Mouse (Mus musculus) lung, postnatal 36 days (tissue): ENCODE data around the gene Pzp.

Experiments used
- DNase-seq: peaks from one replicate; pipeline ENCODE4 v3.0.0; 2022; ENCODE audit warnings: mixed read lengths

Gene Pzp

DNA sequence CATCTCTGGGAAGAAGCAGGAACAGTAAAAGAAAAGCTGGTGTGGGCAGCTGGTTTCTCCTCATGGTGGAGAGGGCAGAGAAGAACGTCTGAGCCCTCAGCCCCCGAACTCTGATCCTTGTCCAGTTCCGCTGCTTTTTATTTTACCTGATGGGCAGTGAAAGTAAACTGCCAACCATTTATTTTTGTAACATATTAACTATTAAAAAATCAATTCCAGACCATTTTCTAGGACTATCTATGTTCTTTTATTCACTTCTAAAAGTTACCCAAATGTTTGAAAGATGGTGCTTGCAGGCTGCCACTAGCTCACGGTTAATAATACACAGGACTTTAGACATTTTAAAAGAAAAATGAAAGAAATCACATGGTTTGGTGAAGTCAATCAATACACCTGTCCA lies at the start of gene Pzp:
TSS of gene Pzp (minus strand) at position 120 of the 400 bp plus-strand sequence.
- DNase-seq, result no peak

DNA sequence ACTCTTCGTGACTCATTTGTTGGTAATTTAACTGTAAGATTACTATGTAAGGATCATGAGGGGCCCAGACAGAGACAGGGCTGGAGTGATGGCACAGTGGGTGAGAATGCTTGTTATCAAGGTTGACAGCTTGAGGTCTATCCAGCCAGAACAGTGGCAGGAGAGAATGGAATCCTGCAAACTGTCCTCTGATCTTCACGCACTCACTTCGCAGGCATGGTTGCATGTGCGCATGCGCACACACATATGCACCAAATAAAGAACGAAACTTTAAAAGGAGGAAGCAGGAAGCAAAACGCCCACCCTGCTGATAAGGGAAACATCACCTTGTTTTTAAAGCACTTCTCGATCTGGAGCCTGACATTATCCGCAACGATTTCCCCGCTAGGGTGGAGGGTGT lies 40.1 kb upstream of the Pzp start:
- DNase-seq, result no peak

DNA sequence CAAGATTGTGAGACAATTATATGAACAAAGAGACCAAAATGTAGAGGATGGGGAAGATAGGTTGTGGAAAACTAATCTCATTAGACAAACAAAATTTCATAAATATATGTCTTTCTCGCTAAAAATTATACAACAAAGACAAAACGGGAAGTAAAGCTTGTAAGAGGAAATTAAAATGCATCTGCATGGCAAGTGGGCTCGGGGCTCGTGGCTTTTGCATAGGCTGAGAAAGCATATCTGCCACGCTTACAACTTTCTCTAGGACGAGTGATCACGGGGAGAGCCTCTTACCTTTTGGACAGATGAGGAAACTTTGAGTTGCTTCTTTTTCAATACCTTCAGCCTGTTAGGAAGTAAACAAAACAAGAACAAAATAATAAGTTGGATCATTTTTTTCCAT lies 27.5 kb upstream of the Pzp start:
- DNase-seq, result no peak

DNA sequence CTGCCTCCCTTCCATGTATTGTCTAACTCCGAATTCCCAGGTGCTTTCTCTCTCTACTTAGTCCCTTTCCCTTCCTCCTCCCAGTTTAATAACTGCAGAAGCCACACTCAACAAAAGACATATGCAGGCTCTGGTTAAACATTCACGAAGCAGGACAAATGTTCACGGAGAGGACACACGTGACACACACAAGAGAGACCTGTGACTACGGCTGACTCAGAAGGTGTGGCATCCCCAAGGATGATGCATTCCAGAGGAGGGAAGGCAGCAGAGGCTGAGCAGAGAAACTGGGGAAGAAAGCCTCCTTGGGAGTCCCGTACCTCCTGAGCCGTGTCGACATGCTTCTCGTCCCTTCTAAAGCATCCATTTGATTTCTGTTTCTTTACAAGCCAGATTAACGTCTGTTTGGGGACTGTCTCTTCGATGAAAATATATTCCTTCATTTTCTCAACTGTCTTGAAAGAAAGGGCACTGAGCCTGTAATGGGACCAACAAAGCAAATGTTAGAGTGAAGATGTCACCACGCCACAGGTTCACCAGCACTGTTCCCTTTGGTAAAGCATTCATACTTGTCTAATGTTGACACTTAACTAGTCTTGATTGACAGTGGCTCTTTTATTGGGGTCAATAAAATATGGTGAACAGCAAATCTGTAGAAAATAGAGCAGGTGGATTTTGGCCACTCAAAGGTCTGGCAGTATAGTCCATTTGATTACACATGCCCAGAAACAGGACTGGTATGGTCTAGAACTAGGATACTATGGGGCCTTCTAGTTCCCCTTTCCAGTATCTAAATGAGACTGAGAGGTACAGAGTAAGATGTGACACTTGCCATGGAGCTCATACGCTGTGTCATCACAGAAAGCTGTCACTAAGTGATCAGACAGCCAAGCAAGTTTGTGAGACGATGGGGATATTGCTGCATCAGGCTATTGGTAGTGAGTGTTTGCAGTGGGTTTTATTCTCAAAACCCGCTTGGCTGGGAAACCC lies 23.2 kb upstream of the Pzp start:
- no peak for DNase-seq

DNA sequence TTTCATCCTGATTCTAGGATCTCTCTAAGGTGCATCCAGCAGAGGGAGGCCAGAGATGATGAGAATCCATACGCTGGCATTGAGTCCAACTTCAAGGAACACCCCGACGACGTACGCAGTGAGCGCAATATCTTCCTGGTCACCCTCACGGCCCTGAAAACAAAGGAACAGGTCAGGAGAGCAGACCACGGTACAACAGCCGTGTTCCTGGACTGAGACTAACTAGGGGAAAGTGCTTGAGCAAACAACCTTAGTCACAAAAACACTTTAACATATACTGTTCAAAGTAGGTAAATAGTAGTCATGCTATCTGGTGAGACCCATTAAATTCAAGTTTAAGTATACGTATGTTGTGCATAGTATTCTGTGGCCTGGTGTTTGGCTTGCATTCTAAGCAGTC lies 22.0 kb upstream of the Pzp start:
- DNase-seq, result no peak

DNA sequence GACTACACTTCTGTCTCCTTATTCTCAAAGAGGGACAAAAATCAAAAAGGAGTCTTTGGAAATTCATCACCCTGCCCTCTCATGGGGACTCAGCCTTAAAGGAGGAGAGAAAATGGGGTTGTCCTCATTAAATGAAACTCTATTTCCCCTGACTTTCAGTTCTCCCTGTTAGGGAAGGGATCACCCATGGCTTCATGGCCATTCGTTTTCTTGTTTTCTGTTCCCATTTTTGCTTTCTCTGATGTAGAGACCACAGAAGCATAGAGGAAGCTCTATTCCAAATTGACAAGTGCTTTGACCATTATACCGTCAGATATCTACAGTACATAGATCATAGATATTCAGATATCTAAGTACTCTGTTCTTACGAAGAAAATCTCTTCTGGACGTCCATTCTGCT lies 18.9 kb upstream of the Pzp start:
- no peak for DNase-seq

DNA sequence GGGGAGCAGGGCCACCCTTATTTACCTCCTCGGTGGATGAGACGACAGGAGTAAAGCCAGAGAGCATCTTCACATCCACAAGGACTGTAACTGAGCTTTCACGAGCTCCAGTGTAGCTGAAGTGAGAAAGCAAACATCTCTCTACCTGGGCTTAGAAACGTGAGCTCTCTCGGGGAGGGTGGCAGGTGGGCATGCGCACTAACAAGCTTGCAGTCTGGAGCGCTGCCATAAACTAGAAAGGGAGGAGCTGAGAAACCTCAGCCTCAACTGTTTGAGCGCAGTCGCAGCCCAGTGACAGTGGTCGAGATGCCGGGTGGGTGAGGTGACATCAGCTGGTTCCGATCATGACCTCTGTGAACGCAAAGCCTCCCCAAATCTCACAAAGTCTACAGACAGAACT lies 16.7 kb upstream of the Pzp start:
- peak; percentile 72 for DNase-seq

DNA sequence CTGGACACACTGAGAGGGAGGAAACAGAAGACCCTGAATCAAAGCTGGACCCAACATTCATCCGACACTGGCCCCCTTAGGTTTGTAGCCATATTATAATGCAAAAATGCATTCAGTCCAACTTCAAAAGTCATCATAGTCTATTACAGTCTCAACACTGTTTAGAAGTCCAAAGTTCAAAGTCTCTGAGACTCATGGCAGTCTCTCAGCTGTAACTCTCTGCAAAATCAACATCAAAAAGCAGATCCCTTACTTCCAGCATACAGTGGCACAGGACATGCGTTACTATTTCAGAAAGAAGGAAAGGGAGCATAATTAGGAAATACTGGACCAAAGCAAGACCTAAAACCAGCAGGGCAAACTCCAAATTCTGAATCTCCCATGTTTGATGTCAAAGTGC lies 8.7 kb upstream of the Pzp start:
- DNase-seq, result no peak

DNA sequence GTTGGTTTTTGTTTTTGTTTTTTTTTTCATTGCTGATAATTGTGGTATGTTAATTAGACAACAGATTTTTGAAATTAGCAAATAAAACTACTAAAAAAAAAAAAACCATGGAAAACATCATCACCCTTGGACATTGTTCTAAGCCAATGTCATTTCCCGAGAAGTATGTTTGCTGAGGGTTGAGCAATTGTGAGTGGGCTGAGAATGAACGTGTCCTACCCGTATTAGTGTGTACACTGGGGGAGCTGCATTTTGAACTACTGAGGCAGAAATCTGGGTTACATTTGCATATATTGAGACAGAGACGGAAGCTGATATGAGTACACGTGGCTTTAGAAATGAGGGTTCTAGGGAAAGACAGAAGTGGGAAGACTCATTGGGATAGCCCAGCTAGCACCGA lies 6.8 kb upstream of the Pzp start:
- DNase-seq, result peak; percentile 53

DNA sequence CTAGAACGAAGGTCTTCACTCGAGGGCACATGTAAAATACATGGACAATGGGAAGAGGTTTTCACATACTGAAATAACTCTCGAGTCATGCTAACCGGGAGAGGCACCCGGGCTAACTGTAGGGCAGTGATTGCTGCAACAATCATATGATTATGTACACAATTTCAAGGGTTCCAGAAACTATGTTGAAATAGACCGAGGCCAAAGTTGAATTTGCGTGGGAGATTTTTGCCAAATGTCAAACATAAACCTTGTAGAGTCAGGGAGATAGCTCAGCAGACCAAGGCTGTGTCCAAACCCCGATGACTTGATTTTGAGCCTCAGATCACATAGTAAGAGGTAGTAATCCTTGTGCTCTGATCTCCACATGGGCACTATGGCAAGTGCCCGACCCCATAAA lies 6.2 kb upstream of the Pzp start:
- peak; percentile 81 for DNase-seq

DNA sequence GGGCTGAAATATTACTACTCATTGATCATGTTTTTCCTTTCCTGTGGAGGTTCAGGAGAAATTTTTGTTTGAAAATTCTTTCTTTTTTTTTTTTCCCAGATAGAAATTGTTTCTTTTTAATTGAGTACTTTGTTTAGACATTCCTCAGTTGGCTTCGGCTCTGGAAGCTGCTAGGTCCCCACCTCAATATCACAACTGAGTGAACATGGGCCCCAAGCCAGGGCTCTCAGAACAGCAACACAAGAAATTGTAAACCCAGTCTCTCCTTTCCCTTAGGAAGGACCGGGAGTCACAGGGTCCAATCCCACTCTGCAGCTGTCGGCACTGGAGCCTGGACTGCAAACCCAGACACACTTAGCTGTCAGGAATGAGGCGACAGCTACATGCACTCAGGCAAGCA lies 2.0 kb upstream of the Pzp start:
- DNase-seq, result no peak

DNA sequence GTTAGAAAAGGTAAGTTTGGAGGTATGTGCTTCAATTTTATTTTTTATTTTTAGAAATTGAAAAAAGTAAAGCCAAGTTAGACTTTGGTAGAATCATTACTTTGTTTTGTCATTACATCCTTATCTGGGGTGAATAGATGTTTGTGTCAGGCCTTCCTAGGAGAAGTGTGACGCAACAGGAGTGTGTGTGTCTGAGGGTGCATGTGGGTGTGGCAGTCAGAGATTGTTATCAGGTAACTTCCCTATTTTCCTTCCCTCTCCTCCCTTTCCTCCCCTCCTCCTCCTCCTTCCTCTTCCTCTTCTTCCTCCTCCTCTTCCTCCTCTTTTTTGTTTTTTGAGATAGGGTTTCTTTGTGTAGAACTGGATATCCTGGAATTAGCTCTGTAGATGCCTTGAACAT lies 590 bp upstream of the Pzp start:
- peak; percentile 43 for DNase-seq

DNA sequence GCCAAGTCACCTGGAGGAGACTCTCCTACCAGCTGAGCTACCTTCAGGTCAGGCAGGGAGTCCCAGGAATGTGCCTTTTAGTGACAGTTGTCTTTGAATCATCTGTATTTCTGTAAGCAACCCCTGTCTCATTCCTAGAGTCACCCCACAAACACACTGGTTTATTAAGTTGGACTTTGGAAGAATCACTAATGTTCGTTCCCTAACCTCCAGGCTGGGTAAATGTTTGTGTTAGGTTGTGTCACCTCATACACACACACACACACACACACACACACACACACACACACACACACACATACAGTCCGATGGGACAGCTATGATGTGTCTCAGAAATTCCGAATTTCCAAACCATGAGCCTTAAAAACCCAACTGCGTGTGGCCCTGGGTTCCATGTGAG lies 719 bp downstream of the Pzp start:
- DNase-seq, result no peak

DNA sequence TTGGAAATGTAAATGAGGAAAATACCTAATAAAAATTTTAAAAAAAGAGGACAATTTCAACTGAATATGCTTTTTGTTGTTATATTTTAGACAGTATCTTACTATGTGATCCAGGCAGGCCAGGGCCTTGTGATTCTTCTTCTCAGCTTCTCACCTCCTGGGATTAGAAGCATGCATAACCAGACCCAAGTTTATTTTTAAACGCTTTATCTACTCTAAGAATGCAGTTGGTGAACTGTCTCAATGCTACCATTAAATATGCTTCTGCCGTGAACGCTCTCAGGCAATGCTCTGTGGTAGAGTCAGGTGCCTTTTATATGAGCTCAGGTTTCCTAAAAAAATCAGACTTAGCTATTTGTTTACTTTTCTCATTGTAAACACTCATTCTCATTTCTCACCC lies 3.2 kb downstream of the Pzp start:
- no peak for DNase-seq

DNA sequence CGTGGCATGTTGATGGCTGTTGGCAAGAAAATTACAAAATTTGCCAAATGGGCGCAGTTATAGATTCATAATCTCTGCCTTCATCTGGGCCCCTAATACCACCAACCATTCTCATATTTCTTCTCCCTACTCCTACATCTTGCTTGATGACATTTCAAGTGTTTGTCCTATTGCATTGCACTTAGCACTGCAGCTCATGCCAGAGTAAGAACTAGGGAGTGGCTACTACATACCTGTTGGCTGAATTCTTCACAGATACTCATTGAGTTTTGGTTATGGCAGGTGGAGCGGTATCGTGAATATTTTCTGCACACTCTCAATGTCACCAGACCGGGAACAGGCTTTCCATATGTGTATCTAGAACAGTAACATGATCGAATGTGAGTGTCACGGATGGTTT lies 7.4 kb downstream of the Pzp start:
- peak; percentile 26 for DNase-seq

DNA sequence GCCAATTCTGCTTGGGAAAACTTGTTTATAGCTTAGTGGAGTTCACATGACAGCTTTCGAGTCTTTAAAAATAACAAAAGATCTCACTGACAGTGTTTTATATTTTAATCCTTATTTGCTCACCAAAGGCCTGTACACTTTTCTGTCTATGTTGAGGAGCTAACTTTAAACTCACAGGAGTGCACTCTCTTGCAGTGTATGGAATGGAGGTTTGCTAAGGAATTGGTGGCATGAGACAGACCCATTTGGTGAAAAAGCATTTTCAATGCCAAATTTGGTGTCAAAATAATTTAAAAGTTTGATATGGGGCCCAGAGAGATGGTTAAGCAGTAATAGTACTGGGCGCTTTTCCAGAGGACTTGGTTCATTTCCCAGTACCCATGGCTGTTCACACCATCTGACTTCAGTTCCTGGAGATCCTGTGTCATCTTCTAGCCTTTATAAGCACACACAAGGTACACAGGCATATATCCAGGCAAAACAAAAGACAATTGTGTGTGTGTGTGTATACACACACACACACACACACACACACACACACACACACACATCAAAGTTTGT lies 20.8 kb downstream of the Pzp start:
- DNase-seq, result no peak

DNA sequence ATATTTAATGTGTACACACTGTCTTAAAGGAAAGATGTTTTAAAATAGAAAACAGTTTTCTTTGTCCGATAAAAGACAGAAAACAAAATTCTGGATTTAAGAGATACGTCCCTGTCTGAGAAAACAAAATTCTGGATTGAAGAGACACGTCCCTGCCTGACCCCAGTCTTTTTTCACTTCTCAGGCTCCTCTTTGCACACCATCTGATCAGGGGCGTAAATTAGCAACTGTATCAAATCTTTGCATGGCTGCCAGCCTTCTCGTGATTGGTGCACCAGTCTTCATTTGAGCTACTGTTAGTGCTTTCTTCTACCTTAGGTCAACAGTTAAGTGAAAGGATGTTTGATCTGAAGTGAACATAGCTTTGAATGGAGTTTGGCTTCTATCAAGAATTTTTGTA lies 21.8 kb downstream of the Pzp start:
- no peak for DNase-seq

DNA sequence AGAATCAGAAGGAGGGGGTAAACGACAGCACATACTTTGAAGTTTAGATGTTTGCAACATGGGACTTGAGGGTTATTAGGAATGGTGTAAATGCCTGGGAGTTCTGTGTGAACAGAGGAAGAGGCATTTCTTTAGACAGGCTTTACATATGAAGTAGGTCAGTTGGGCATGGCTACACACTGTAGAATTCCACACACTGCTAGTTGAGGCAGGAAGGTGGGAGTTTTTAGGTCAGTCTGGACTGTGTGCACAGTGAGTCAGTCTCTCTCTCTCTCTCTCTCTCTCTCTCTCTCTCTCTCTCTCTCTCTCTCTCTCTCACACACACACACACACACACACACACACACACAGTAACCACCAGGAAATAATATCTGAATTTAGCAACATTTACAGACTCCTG lies 31.2 kb downstream of the Pzp start:
- DNase-seq, result no peak

DNA sequence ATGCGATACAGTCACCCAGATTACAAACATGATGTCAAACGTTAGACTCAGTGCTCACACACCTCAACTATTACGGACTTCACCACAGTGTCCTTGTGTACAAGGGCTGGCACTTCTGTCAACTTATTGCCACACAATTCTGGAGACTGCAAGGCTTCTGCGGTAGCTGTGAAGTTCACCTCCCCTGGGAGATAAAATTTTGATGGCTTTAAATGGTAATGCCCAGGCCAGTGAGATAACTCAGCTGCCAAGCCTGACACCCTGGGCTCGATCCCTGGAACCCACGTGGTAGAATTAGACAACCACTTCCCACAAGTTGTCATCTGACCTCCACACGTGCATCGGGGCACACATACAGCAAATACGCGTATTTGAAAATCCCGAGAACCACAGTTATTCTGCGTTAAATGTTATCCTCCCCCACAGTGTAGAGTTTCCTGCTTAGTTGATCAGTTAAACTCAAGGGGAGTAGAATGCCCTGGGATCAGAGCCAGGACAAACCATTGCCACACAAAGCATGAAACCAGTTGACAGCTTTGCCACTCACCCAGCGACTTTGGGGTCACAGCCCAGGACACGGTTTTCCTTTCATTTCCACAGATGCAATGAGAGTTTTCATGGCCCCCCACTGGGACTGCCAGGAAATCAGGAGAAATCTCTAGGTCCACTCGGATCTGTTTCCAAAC lies 31.7 kb downstream of the Pzp start:
- peak; percentile 60 for DNase-seq

DNA sequence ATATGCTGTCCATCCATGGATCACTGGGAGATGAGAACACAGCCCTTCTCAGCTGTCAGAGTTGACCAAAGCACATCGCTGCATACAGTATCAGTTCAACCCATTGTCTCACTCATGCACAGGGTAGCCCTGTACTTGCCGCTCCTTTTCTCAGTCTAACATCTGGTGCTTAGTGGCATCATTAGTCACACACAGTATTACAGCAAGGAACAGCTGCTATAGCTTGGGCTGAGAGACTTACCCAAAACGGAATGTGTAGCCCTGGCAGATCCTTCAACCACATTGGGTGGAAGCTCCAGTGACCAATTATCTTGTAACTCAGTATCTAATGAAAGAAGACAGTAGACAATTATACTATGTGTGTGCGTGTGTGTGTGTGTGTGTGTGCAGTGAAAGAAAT lies 34.6 kb downstream of the Pzp start:
- DNase-seq, result no peak

DNA sequence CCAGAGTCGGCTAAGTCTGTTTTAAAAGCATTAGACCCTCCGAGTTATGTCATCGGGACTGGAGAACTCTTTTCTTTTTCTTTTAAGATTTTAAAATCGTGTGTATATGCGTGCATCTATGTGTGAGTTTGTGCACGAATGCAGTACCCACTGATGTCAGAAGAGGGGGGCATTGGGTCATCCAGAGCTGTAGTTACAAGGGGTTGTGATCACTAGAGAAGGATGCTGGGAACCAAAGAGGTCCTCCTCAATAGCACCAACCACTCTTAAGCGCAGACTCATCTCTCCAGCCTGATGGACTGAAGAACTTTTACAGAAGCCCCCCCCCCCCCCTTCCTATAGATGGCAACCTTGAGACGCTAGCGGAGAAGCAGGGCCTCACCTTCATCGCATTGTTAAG lies 36.4 kb downstream of the Pzp start:
- no peak for DNase-seq

DNA sequence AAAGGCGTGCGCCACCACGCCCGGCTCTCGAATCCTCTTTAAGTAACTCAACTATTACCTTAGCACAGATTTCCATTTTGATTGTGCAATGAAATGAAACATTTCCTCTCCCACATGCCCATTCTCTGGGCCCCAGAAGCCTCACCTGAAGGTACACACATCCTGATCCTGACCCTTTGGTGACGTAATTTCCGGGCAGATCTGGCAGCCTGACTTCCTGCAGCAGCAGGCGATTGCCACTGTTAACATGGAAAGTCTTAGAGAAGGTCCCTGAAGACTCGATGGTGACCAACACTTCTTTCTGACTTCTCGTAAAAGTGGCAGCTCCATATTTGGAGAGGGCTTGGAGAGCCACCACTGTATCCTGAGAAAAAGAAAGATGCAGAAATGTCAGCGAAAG lies 38.8 kb downstream of the Pzp start:
- no peak for DNase-seq

DNA sequence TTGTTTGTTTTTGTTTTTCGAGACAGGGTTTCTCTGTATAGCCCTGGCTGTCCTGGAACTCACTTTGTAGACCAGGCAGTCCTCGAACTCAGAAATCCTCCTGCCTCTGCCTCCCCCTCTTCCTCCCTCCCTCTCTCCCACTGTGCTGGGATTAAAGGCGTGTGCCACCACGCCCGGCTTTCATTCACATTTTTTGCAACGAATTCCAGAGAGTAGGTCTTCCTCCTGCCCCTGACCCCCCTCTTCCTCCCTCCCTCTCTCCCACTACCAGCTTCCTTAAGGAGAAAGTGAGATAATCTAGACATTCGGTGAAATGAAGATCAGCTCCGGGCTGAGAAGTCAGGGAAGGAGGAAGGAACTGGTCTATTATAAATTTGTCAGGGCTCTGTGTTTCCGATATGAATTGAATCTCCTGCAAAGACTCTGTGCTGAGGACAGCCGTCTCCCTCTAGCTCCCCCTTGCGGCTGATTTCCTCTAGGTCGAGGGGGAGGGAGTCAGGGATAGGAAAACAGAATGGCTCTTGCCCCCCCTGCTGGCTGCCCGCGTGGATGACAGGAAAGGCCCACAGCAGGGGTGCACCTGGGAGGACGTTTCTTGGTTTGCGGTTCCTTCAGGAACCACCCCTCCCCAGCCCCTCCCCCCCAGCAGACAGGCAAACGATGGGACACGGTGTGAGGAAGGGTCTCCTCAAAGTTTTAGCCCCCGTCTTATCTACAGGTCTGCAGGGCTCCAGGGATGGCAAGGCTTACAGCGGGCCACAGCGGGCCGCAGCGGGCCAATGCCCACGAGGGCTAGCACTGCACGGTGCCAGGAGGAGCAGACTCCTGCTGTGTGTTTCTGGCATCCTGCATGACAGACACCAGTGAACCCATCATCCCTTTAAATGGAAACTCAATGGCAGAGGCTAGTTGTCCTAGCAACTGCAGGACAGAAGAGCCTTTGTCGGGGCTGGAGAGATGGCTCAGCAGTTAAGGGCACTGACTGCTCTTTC lies 46.8 kb downstream of the Pzp start:
- peak; percentile 98 for DNase-seq
